Mouse (Mus musculus) spleen, postnatal 14 days (tissue): ENCODE data around the gene Ggt7.
A peak's percentile ranks its signal among the peaks of the same experiment; 100 is the strongest.
"Not testable (repeated sequence)": the region's sequence is repeated elsewhere in the genome, so short reads cannot be mapped to it uniquely, and the experiment has no call there.

Experiments
- DNase-seq, 2 experiments: peaks; one replicate each; pipeline ENCODE4 v3.0.0; 2021 to 2022; ENCODE audit warnings: low spot score in 2 of 2

Ggt7 gene

DNA sequence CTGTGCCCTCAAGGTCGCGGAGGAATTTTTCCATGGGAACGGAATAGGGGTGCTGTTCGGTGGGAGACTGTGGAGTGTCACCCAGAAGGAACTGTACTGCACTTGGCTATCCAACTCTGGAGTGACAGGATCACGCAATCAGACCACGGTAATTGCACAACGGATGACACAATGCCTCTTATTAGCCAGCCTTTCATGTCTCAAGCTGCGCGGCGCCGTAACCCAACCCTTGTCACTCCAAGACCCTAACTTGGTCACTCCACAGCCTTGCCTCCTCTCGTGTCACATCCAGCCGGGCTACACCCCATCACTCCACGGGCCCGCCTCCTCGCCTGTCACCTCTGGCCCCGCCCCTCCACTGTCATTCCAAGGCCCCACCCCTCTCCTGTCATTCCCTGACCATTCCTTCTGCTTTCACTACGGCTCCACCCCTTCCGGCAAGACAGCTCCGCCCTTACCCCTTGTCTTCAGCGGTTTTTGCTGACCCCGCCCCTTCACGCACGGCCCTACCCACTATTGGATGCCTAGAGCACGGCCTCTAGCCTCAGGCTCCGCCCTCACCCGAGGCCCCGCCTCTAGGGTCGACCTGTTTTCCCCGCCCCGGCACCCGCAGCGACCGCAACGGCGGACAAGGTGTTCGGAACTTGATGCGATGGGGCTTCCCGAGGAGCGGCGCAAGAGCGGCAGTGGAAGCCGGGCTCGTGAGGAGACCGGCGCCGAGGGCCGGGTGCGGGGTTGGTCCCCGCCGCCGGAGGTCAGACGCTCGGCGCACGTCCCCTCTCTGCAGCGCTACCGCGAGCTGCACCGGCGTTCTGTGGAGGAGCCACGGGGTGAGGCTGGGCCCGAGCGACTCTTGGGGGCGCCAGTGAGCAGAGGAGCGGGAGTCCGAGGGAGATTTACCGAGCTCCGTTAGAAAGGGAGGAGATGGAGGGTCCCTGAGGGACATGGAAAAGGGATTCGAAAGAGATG lies at the start of gene Ggt7, which contains the start of gene Acss2:
Gene Ggt7, minus strand, starts transcription at position 783 of the 969 bp plus-strand sequence.
Gene Acss2, plus strand, starts transcription at position 494 of the 969 bp plus-strand sequence.
- peak; percentile 93 to 94 for DNase-seq

GRCm38 (mm10) chr2:155567751-155568150 lies 49.7 kb upstream of the Ggt7 start:
- no peak for DNase-seq

- DNase-seq = no peak
Measured at GRCm38 (mm10) chr2:155562934-155563333, 44.9 kb upstream of the Ggt7 start.

GRCm38 (mm10) chr2:155562209-155562608 lies 44.2 kb upstream of the Ggt7 start:
- DNase-seq = no peak

GRCm38 (mm10) chr2:155554426-155554985 lies 36.5 kb upstream of the Ggt7 start:
- no peak for DNase-seq

- DNase-seq = no peak
Measured at GRCm38 (mm10) chr2:155552949-155553354, 34.9 kb upstream of the Ggt7 start.

GRCm38 (mm10) chr2:155552336-155552735 lies 34.3 kb upstream of the Ggt7 start:
- DNase-seq = no peak

GRCm38 (mm10) chr2:155546955-155547354 lies 28.9 kb upstream of the Ggt7 start:
- no peak for DNase-seq

GRCm38 (mm10) chr2:155540822-155541458 lies 22.9 kb upstream of the Ggt7 start:
- DNase-seq = no peak

DNA sequence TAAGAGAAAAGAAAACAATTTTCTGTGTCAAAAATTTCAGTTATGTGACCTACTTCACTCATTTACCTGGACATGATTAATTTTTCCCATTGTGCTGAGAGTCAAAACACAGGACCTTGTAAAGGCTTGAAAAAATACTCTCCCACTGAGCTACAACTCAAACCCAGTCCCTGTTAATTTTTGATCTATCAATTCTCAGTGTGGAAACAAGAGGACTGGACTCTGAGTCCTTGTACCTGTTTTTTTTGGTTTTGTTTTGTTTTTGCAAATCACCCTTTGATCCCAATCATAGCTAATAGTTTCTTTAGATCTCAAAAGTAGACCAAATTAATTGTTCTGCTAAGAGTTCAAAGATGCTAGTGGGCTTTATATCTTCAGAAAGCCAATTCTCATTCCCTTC lies 21.7 kb upstream of the Ggt7 start:
- no peak for DNase-seq

- DNase-seq = not testable (repeated sequence)
Measured at GRCm38 (mm10) chr2:155538463-155539057, 20.5 kb upstream of the Ggt7 start.

GRCm38 (mm10) chr2:155537761-155538462 lies 19.9 kb upstream of the Ggt7 start:
- no peak for DNase-seq

- DNase-seq = no peak
Measured at GRCm38 (mm10) chr2:155536292-155536691, 18.3 kb upstream of the Ggt7 start.

- DNase-seq = no peak
Measured at GRCm38 (mm10) chr2:155527367-155527766, 9.3 kb upstream of the Ggt7 start.

GRCm38 (mm10) chr2:155524378-155524777 lies 6.3 kb upstream of the Ggt7 start:
- no peak for DNase-seq

GRCm38 (mm10) chr2:155523706-155524105 lies 5.7 kb upstream of the Ggt7 start:
- no peak for DNase-seq

DNA sequence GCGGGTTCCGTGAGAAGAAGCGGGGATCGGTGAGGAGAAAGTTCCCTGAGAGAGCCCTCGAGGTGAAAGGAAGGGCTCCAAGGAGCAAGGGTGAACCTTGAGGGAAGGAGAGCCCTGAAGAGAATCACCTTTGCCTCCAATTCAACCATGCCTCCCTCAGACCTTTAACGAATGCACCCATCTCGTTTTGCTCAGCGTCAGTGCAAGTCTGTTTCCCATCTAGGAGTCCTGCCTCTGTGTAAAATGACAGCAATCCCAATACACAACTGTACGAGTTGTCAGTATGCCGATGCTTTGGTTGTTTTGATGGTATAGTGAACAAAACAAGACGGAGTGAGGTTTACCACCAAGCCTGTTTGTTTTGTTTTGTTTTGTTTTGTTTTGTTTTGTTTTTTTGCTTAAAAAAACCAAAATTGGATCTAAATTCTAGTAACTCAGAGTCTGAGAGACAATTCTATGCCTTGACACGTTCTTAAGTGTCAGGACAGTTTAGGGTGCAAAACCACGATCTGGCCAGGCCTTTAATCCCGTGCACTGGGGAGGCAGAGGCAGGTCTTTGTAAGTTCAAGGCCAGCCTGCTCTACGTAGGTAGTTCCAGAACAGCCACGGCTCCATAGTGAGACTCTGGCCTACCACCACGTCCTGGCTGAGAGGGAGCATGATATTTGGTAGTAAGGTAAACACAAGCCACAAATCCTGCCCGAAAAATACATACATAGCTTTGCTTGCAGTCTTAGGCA lies 664 bp upstream of the Ggt7 start:
- no peak for DNase-seq

DNA sequence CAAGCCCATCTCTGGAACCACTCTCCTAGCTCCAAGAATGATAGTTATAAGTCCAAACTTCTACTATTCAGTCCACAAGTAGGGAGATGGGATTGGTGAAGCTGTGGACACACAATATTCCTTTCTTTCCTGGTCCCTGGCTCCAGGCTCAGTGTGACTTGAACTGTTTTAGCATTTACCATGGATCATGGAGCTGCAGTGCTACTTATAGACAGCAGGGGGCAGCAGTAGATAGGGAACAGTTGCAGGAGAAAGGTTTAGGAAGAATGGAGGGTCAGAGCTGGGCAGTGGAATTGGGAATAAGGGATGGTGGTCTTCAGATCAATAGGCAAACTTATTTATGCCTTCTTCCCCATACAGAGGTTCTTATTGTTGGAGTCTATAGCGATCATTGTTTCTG lies 2.1 kb downstream of the Ggt7 start:
- DNase-seq = peak in 1 of 2 experiments; percentile 53

DNA sequence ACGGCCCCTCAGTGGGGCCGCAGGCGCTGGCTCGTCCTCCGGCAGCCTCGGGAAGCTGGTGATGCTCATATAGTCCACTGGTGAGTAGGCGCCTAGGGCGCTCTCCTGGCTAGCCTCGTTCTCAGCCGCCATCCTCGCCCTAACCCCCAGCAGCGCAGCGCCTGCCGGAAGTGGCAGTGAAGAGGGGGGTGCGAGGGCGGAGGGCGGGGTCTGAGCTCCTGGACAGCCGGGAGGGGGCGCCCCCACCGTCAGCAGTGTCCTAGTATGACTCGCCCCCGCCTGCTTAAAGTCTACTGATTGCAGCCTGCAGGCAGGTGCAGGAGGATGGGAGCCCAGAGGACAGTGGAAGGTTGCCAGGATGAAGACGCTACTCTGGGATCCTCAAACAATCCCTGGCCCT lies 3.4 kb downstream of the Ggt7 start:
- peak; percentile 56 to 67 for DNase-seq

DNA sequence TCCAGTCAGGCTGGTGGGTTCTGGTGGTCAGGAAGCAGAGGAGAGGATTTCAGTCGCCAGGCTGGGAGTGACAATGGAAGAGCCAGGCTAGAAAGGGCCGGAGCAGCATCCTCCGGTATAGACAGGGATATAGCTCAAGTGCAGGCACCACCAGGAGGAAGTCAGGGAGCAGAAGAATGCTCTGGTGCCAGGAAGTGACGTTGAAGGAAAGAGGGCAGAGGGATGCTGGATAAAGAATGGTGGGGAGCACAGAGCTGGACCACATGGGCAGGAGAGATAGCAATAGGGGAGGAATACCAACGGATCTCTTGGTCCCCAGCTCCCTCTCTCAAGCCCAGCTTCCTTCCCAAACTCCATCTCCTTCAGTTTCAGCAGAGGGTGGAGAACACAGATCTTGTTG lies 4.5 kb downstream of the Ggt7 start:
- DNase-seq = no peak

- peak in 1 of 2 experiments; percentile 47 for DNase-seq
Measured at GRCm38 (mm10) chr2:155512479-155512878, 5.6 kb downstream of the Ggt7 start.
